Mouse (Mus musculus) mesoderm, embryonic 11.5 days (tissue): ENCODE data around the gene Spock2.
"Not testable (repeated sequence)": the region's sequence is repeated elsewhere in the genome, so short reads cannot be mapped to it uniquely, and the experiment has no call there.

Experiments used
- DNase-seq: peaks from one replicate; pipeline ENCODE4 v3.0.0-alpha.2; 2012; ENCODE audit warnings: low read depth, low spot score

Gene Spock2

GRCm38 (mm10) chr10:60108321-60109111 lies 2.5 kb downstream of the Spock2 start:
- no peak for DNase-seq

- DNase-seq: no peak
These were observed 3.3 kb downstream of the Spock2 start for GRCm38 (mm10) chr10:60109336-60109735.

DNA sequence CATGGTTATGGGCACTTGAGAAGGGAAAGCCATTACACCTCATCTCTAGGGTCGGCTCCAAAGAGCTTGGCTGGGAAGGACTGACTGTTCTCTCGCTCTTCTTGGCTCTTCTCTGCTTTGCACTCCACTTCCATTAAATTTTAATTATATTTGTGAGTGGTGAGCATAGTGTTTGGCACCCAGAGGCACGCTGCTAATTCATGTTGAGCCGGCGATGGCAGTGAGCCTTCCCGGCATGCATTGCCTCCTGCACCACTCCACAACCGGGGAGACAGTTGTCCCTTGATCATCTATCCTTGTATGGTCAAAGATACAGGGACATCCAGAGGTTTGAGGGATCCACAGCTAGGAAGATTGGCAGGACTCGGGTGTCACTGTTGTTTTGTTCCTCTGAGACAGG lies 4.0 kb downstream of the Spock2 start:
- no peak for DNase-seq

GRCm38 (mm10) chr10:60110908-60111475 lies 5.0 kb downstream of the Spock2 start:
- no peak for DNase-seq

DNA sequence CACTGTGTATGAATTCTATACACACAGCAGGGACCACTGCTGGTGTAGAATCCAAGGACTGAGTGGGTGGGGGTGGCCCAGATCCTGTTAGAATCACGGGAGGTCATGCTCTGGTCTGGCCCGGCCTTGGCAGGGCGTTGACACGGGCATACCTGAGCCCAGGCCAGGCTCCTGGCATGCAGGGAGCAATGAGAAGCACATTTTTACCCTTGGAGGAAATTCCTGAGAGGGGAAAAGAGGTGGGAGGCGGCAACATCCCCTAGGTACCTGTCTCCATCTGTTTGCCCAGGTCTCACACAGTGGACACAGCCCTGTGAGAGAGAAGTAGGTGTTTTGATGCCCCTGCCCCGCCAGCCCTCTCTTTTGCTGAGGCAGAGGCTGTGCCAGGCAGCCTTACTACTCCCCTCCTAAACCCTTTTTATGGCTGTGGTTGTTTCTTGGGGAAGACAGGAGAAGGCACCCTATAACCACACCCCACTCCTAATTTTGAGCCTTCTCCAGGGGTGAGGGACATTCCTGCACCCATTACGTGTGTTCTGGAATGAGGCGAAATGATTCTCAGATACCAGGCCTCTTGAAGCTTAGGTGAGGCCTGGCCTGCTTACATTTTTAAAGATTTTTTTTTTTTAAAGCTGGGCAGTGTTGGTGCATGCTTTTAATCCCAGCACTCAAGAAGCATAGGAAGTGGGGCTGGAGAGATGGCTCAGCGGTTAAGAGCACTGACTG lies 8.1 kb downstream of the Spock2 start:
- no peak for DNase-seq

DNA sequence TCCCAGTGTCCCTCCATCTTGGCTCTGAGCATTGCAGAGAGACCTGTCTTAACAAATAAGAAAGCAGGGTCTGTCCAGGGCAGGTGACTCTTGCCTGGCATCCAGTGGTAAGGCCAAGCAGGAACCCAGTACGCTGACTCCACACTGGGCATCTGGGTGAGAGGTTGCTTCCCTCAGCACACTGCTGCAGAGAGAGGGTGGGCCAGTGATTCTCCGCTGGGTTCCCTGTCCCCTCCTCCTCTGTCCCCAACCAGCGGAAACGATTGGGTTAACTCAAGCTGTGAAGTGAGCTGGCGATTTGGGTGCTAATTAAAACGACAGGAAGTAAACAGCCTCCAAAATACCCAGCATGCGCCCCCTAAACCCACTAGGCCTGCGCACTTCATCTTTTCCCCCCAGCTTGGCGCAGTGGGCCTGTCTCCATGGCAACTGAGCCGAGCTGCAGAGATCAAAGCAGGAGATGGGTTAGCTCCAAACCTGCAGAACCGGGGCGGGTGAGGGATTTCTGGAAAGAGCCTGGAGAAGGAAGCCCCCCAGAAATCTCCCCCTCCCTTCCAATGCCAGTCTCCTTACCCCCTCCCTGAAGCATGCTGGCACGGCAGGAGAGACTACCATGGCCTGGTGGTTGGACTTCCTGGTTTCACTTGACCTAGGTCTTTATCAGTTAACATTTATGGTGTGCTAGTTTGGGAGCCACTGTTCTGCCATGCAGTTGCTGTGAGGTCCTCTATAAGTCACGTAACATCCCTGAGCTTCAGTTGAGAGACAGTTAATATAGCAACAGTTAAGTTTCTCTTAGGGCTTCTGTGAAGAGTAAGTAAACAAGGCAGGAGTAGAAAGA lies 9.5 kb downstream of the Spock2 start:
- peak; percentile 60 for DNase-seq

- no peak for DNase-seq
These were observed 11.0 kb downstream of the Spock2 start for GRCm38 (mm10) chr10:60116997-60117396.

- no peak for DNase-seq
These were observed 12.4 kb downstream of the Spock2 start for GRCm38 (mm10) chr10:60118464-60118863.

GRCm38 (mm10) chr10:60120630-60121029 lies 14.6 kb downstream of the Spock2 start:
- no peak for DNase-seq

DNA sequence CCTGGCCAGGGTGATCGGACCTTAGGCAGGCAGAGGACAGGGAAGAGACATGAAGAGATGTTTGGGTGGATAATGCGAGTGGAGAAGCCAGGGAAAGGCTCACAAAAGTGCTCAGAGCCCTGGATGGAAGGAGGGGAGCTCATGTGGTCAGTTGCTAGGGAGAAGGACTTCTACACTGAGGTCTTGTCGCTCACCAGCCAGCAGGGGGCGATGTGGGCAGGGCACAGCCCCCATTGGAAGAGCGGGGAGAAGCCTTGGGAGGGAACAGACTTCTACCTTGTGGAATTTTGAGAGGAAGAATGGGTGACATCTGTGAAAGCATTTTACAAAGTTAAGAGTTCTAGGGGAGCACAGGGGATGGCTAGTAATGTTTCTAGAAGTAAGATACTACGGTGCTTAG lies 18.1 kb downstream of the Spock2 start:
- no peak for DNase-seq

GRCm38 (mm10) chr10:60125529-60126327 lies 19.7 kb downstream of the Spock2 start:
- no peak for DNase-seq

DNA sequence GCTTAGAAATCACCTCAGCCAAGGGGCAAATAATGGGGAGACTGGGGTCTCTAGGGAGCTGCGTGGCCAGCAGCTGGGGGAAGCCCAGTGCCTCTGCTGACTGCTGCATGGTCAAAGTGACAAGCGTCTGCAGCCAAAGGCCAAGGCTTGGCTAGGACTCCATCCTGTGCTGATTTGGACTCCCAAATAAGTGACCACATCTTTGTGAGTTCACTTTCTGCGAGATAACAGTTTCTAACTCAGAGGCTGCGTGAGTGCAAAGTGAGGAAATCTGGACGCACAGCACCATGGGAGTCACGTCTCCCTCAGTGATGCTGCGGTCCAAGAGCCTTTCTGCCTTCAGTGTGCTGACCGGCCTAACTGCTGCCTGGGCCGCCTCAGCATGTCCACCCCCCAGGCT lies 22.3 kb downstream of the Spock2 start:
- no peak for DNase-seq

DNA sequence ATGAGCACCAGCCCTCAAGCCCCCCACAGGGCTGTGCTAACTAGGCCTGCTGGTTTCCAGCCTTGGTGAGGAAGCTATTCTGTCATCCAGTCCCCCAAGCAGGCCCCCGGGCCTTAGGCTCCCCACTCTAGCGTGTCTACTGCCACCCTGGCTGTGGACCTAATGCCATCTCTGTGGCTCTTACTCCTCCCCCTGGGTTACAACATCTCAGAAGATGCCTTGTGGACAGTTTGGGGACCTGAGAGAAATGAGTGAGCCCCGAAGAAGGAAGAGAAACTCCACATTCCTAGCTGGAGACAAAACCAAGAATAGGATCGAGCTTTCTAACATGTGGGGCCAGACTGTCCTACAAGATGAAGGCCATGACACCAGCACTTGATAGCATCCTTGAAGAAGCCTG lies 24.5 kb downstream of the Spock2 start:
- no peak for DNase-seq

GRCm38 (mm10) chr10:60133501-60133900 lies 27.5 kb downstream of the Spock2 start:
- no peak for DNase-seq

GRCm38 (mm10) chr10:60134201-60134600 lies 28.2 kb downstream of the Spock2 start:
- no peak for DNase-seq

DNA sequence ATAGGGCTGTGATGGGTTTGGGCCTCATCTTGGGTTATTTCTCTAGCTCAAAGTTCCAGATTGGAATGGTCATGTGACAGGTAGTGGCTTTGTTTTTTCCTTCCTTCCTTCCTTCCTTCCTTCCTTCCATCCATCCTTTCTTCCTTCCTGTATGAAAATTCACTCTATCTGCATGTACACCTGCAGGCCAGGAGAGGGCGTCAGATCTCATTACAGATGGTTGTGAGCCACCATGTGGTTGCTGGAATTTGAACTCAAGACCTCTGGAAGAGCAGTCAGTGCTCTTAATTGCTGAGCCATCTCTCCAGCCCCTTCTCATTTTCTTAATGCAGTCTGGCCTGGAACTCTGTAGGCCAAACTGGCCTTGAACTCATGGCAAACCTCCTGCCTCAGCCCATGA lies 30.0 kb downstream of the Spock2 start:
- DNase-seq: not testable (repeated sequence)

DNA sequence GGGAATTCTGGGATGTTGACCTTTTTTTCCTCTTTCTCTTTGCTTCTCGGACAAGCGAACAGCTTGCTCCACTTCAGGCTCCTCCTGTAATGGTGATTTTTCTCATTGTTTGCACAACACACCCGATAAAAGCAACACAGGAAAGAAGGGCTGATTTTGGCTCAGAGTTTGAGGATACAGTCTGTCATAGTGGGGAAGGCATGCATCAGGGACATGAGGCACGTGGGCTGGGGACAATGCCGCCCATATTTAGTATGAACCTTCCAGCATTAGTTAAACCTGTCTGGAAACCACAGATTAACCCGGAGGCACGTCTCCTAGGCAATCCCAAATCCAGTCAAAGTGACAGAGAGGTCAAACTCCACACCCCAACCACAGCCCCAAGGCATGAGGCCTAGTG lies 30.9 kb downstream of the Spock2 start:
- DNase-seq: no peak

DNA sequence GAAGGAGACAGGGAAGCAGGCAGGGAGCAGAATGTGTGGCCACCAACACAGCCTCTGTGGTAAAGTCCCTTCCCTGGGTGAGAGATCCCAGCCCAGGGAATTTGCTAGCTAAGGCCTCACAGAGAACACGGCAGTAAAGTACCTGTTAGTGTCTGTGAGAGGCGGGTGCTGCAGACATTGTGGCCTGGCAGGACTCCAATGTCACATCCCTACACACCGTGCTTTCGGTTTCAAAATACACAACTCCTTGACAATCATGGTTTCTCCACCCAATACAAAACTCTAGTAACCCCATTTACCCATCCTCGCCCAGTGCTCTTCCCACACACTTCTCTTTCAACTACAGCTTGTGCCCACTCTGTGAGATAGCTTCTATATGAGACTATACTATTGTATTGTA lies 32.7 kb downstream of the Spock2 start:
- DNase-seq: no peak

DNA sequence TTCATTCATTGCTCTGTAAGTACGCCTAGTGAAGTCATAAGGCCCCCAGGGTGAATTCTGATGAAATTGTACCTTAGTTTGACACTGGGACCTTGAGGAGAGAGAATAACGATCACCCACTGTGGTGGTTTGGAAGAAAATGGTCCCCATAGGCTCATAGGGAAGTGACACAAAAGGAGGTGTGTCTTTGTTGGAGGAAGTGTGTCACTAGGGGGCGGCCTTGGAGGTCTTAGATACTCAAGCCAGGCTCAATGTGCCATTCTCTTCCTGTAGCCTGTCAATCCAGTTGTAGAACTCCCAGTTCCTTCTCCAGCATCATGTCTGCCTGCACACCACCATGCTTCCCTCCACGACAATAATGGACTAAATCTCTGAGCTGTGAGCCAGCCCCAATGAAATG lies 34.7 kb downstream of the Spock2 start:
- DNase-seq: no peak

DNA sequence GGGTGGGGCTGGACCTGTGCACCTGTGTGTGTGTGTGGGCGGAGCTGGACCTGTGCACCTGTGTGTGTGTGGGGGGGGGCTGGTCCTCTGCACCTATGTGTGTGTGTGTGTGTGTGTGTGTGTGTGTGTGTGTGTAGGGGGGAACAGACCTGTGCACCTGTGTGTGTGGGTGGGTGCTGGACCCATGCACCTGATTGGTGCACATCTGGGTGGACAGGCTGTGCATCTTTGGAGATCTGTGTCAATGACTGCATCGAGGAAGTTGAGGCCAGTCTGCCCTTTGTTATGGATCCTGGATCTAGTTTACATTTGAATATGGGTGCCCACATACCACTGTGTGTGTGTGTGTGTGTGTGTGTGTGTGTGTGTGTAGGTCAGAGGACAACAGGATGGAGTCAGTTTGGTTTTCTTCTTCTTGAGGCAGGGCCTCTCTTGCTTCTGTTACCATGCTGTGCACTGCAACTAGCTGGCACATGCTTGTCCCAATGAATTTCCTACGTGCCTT lies 35.7 kb downstream of the Spock2 start:
- DNase-seq: no peak

- not testable (repeated sequence) for DNase-seq
These were observed 41.6 kb downstream of the Spock2 start for GRCm38 (mm10) chr10:60147510-60148047.
